Mouse (Mus musculus): ENCODE measurements around the gene Homer3. TPM values are rescaled to one million over a fixed set of nuclear protein-coding genes. Genes with fewer than 3 reads are reported as not detected.

Homer3 gene
- polyA plus RNA-seq, 1 experiment from 2014 or later, result 16.8 TPM

- whole genome bisulfite sequencing, result under 1% methylated on average over 40 of the region's 40 CpGs
These were observed 19.8 kb downstream of the Homer3 start, which contains the start of the genes Ddx49 and Cope for GRCm38 (mm10) chr8:70302358-70302890. Gene Ddx49, minus strand, starts transcription at chr8:70302489. Gene Cope, plus strand, starts transcription at chr8:70302518.

GRCm38 (mm10) chr8:70302901-70303300 lies 20.3 kb downstream of the Homer3 start:
- Histone ChIP-seq H3K36me3 (ENCODE audit: control insufficient read depth, insufficient read depth, low read length) (peaks cover 44% of the 10 kb centered on the region), H3K4me3 (ENCODE audit: low read depth, low read length) (peak overlapping the region; percentile 85), H3K9ac (replicated peaks; ENCODE audit: low read depth, low read length) (peak overlapping the region; percentile 70), H3K4me2 (ENCODE audit: low read depth, low read length) (peak overlapping the region; percentile 97), H3K27ac (ENCODE audit: low read depth, low read length) (peak overlapping the region; percentile 56), H3K9me3 (ENCODE audit: control insufficient read depth, low read length) (no peaks in the 10 kb centered on the region), H3K4me1 (ENCODE audit: control insufficient read depth, insufficient read depth, low read length) (peaks cover 19% of the 10 kb centered on the region), H3K27me3 (ENCODE audit: control insufficient read depth, insufficient read depth, low read length) (no peaks in the 10 kb centered on the region)
- 6% methylated on average over 16 of the region's 16 CpGs for WGBS
- peak; percentile 55 for ATAC-seq (ENCODE audit: low read depth)

More at GRCm38 (mm10) chr8:70302358-70302890, 19.8 kb downstream of the Homer3 start, which contains the start of the genes Ddx49 and Cope:
- Histone ChIP-seq H3K27me3 (ENCODE audit: control insufficient read depth, insufficient read depth, low read length) (no peaks in the 10 kb centered on the region), H3K4me1 (ENCODE audit: control insufficient read depth, insufficient read depth, low read length) (peaks cover 19% of the 10 kb centered on the region), H3K4me3 (ENCODE audit: low read depth, low read length) (peak within 1 kb of the TSS; percentile 85), H3K4me2 (ENCODE audit: low read depth, low read length) (peak within 1 kb of the TSS; percentile 97), H3K27ac (ENCODE audit: low read depth, low read length) (peak within 1 kb of the TSS; percentile 56), H3K36me3 (ENCODE audit: control insufficient read depth, insufficient read depth, low read length) (peaks cover 44% of the 10 kb centered on the region), H3K9ac (replicated peaks; ENCODE audit: low read depth, low read length) (peak within 1 kb of the TSS; percentile 70), H3K9me3 (ENCODE audit: control insufficient read depth, low read length) (no peaks in the 10 kb centered on the region)
- peak; percentile 92 for ATAC-seq (ENCODE audit: low read depth)

DNA sequence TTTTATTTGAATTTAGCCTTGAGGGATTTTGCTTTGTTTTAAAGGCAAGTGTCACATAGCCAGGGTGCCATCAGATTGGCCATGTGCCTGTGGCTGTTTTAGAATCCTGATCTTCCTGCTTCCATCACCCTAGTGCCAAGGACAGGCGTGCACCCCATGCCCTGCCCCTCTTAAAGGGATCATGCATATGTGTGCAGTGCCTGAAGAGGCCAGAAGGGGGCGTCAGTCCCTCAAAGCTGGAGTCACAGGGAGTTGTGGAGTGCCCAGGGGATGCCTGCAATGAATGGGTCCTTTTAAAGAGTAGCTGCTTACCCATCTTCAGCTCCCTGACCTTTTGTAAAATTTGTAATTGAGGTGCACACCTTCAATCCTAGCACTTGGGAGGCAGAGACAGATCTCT lies 26.7 kb downstream of the Homer3 start:
- ATAC-seq (ENCODE audit: low read depth), result no peak
- Histone ChIP-seq H3K36me3 (ENCODE audit: control insufficient read depth, insufficient read depth, low read length) (peaks cover 62% of the 10 kb centered on the region), H3K27me3 (ENCODE audit: control insufficient read depth, insufficient read depth, low read length) (no peaks in the 10 kb centered on the region), H3K4me1 (ENCODE audit: control insufficient read depth, insufficient read depth, low read length) (no peaks in the 10 kb centered on the region), H3K4me3 (ENCODE audit: low read depth, low read length) (no peak overlapping the region), H3K27ac (ENCODE audit: low read depth, low read length) (no peak overlapping the region), H3K9me3 (ENCODE audit: control insufficient read depth, low read length) (no peaks in the 10 kb centered on the region), H3K4me2 (ENCODE audit: low read depth, low read length) (no peak overlapping the region), H3K9ac (replicated peaks; ENCODE audit: low read depth, low read length) (no peak overlapping the region)
- WGBS, result 38% methylated on average over 2 of the region's 2 CpGs

DNA sequence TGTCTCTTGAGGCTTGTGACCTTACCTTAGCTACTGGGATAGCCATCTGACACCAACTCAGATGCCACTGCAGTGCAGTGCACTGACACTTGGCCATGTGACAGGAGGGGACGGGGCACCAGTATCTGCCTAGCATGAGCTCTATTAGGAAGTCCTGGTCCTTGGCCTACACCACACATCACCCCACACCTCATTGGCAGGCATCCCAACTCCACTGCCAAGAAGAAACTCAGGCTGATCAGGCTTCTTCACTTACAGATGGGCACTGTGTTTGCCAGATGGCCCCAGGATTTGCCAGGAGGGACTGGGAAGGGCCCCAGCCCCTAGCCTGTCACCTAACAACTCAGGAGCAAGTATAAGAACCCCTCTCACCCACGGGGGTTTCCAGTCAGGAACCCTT lies 30.8 kb downstream of the Homer3 start:
- no peak for ATAC-seq (ENCODE audit: low read depth)
- 86% methylated on average over 2 of the region's 2 CpGs for WGBS
- Histone ChIP-seq H3K9me3 (ENCODE audit: control insufficient read depth, low read length) (no peaks in the 10 kb centered on the region), H3K36me3 (ENCODE audit: control insufficient read depth, insufficient read depth, low read length) (peaks cover 26% of the 10 kb centered on the region), H3K27ac (ENCODE audit: low read depth, low read length) (no peak overlapping the region), H3K4me3 (ENCODE audit: low read depth, low read length) (no peak overlapping the region), H3K4me1 (ENCODE audit: control insufficient read depth, insufficient read depth, low read length) (peaks cover 21% of the 10 kb centered on the region), H3K4me2 (ENCODE audit: low read depth, low read length) (no peak overlapping the region), H3K27me3 (ENCODE audit: control insufficient read depth, insufficient read depth, low read length) (no peaks in the 10 kb centered on the region), H3K9ac (replicated peaks; ENCODE audit: low read depth, low read length) (no peak overlapping the region)

DNA sequence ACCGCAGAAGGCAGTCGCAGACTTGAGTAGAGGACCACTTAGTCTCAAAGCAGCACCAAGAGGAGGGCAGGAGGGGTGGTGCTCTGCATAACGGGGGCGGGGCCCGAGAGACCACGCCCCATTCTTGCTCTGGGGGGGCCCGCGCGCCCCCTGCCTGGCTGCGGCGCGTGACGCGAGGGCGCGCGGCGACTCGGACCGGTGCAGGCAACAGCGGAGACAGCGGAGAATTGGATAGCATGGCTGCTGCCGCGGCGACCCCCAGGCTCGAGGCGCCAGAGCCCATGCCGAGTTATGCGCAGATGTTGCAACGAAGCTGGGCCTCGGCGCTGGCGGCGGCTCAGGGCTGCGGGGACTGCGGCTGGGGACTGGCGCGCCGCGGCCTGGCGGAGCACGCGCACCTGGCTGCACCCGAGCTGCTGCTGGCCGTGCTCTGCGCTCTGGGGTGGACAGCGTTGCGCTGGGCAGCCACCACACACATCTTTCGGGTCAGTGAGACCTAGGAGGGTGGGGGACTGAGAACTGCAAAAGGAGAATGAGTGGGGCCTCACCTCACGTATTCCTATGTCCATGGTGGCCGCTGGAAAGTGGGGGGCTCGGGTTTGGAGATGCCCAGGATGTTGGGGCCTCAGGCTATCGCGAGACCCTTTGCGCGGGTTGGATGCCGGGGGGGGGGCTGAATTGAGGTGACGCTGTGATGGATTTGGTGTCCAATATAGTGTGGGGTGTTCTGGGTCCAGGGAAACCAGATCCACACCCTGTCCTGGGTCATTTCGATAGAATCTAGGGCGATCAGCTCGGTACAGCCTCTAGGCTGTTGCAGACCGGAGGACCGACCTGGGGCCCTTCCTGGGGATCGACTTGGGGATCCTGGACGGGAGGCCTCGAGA lies 33.2 kb downstream of the Homer3 start, which contains the start of gene Cers1:
TSS of gene Cers1 (plus strand) at position 152 of the 887 bp plus-strand sequence.
- Histone ChIP-seq H3K27me3 (ENCODE audit: control insufficient read depth, insufficient read depth, low read length) (no peaks in the 10 kb centered on the region), H3K27ac (ENCODE audit: low read depth, low read length) (peak within 1 kb of the TSS; percentile 86), H3K9me3 (ENCODE audit: control insufficient read depth, low read length) (no peaks in the 10 kb centered on the region), H3K4me1 (ENCODE audit: control insufficient read depth, insufficient read depth, low read length) (peaks cover 21% of the 10 kb centered on the region), H3K36me3 (ENCODE audit: control insufficient read depth, insufficient read depth, low read length) (peaks cover 20% of the 10 kb centered on the region), H3K9ac (replicated peaks; ENCODE audit: low read depth, low read length) (peak within 1 kb of the TSS; percentile 74), H3K4me3 (ENCODE audit: low read depth, low read length) (peak within 1 kb of the TSS; percentile 64), H3K4me2 (ENCODE audit: low read depth, low read length) (peak within 1 kb of the TSS; percentile 85)
- 2% methylated on average over 56 of the region's 66 CpGs for WGBS
- ATAC-seq (ENCODE audit: low read depth), result peak; percentile 53

- ATAC-seq (ENCODE audit: low read depth), result peak; percentile 87
- peak overlapping the region; percentile 85 for H3K4me2 ChIP-seq (ENCODE audit: low read depth, low read length)
- H3K9me3 ChIP-seq (ENCODE audit: control insufficient read depth, low read length), result no peaks in the 10 kb centered on the region
- no peaks in the 10 kb centered on the region for H3K27me3 ChIP-seq (ENCODE audit: control insufficient read depth, insufficient read depth, low read length)
- 10% methylated on average over 15 of the region's 15 CpGs for WGBS
- peak overlapping the region; percentile 86 for H3K27ac ChIP-seq (ENCODE audit: low read depth, low read length)
- H3K4me1 ChIP-seq (ENCODE audit: control insufficient read depth, insufficient read depth, low read length), result peaks cover 21% of the 10 kb centered on the region
- H3K36me3 ChIP-seq (ENCODE audit: control insufficient read depth, insufficient read depth, low read length), result peaks cover 16% of the 10 kb centered on the region
- H3K4me3 ChIP-seq (ENCODE audit: low read depth, low read length), result peak overlapping the region; percentile 64
- peak overlapping the region; percentile 74 for H3K9ac ChIP-seq (replicated peaks; ENCODE audit: low read depth, low read length)
These were observed 34.2 kb downstream of the Homer3 start for GRCm38 (mm10) chr8:70316511-70317504.

DNA sequence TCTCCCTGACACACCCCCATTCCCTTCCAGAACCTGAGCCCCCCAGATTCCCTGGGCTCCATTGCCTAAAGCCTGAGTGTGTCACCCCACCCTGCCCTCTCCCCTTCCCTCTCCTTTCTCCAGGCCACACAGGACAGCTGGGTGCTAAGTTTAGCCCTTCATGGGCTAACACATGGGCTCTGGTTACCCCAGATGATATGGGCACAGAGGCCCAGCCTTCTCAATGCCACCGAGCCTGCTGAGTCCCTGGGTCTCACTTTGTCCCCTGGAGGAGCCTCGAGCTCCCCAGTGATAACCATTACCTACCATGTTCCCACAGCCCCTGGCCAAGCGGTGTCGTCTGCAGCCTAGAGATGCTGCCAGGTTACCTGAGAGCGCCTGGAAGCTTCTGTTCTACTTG lies 35.2 kb downstream of the Homer3 start:
- no peak overlapping the region for H3K27ac ChIP-seq (ENCODE audit: low read depth, low read length)
- 90% methylated on average over 5 of the region's 5 CpGs for WGBS
- peak overlapping the region; percentile 74; the same call in 1 of the 2 replicates for H3K9ac ChIP-seq (replicated peaks; ENCODE audit: low read depth, low read length)
- H3K4me2 ChIP-seq (ENCODE audit: low read depth, low read length), result peak overlapping the region; percentile 85; the same call in 1 of the 2 replicates
- no peak overlapping the region; the same call in 1 of the 2 replicates for H3K4me3 ChIP-seq (ENCODE audit: low read depth, low read length)
- peaks cover 21% of the 10 kb centered on the region for H3K4me1 ChIP-seq (ENCODE audit: control insufficient read depth, insufficient read depth, low read length)
- H3K27me3 ChIP-seq (ENCODE audit: control insufficient read depth, insufficient read depth, low read length), result no peaks in the 10 kb centered on the region
- no peak for ATAC-seq (ENCODE audit: low read depth)
- no peaks in the 10 kb centered on the region for H3K9me3 ChIP-seq (ENCODE audit: control insufficient read depth, low read length)
- peaks cover 12% of the 10 kb centered on the region; the same call in 1 of the 2 replicates for H3K36me3 ChIP-seq (ENCODE audit: control insufficient read depth, insufficient read depth, low read length)

DNA sequence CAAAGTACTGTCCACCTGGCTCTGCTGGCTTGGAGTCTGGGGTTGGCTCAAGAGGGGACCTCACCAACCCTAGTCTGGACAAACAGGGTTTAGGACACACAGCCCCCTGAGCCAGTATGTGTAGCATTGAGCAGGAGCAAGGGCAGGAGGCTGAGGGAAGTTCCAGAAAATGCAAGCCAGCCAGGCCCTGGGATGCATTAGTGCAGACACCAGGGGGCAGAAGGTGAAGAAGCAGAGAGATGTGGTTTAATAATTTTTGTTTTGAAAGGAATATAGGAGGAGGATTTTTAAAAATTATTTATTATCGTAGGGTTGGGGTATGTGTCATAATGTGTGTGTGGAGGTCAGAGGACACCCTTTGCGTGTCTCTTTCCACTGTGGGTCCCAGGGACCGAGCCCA lies 41.1 kb downstream of the Homer3 start:
- no peaks in the 10 kb centered on the region for H3K4me1 ChIP-seq (ENCODE audit: control insufficient read depth, insufficient read depth, low read length)
- no peak overlapping the region for H3K27ac ChIP-seq (ENCODE audit: low read depth, low read length)
- no peaks in the 10 kb centered on the region for H3K9me3 ChIP-seq (ENCODE audit: control insufficient read depth, low read length)
- H3K27me3 ChIP-seq (ENCODE audit: control insufficient read depth, insufficient read depth, low read length), result no peaks in the 10 kb centered on the region
- 91% methylated on average over 3 of the region's 3 CpGs for WGBS
- peaks cover 24% of the 10 kb centered on the region for H3K36me3 ChIP-seq (ENCODE audit: control insufficient read depth, insufficient read depth, low read length)
- H3K9ac ChIP-seq (replicated peaks; ENCODE audit: low read depth, low read length), result no peak overlapping the region
- no peak overlapping the region for H3K4me2 ChIP-seq (ENCODE audit: low read depth, low read length)
- H3K4me3 ChIP-seq (ENCODE audit: low read depth, low read length), result no peak overlapping the region
- no peak for ATAC-seq (ENCODE audit: low read depth)
